Mouse (Mus musculus) adrenal gland, adult 18-20 months (tissue): Measurements from ENCODE around the gene Scamp5. TPM values are rescaled to one million over a fixed set of nuclear protein-coding genes. Genes with fewer than 3 reads are reported as not detected.

Experiments used
- DNase-seq, 2 experiments: peaks; one replicate each; pipeline ENCODE4 v3.0.0; 2021 to 2022; ENCODE audit warnings: low spot score in 2 of 2
- total RNA-seq, 2 experiments: library from RNA; stranded (reverse); gene quantifications; 1 replicate in 1 of 2; 2 replicates in 1 of 2; pipeline ENCODE4 v1.2.3; 2021

Gene Scamp5
- total RNA-seq, 2 experiments from 2014 or later = 7.5 to 13.7 TPM

GRCm38 (mm10) chr9:57419521-57420267 is 48.2 kb downstream of the Scamp5 start:
- no peak for DNase-seq

- DNase-seq = no peak
These were observed 50.5 kb downstream of the Scamp5 start for GRCm38 (mm10) chr9:57417341-57417740.

- no peak for DNase-seq
These were observed 60.5 kb downstream of the Scamp5 start for GRCm38 (mm10) chr9:57407120-57407905.

DNA sequence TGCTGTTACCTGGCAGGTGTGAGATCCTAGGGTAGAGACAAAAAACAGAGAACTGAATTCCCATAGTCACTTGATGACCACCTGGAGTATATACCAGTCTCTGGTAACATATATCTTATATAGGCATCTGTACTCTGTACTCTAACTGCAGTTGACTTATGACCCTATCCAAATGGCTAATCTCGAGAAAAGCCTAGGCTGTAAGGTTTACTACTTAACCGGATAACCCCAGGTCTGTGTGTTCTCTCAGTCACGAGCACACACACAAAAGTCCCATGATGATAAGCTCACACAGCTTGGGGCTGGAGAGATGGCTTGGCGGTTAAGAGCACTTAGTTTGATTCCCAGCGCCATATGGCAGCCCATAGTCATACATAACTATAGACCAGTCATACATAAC is 61.5 kb downstream of the Scamp5 start:
- DNase-seq = no peak

- no peak for DNase-seq
These were observed 63.8 kb downstream of the Scamp5 start for GRCm38 (mm10) chr9:57404036-57404435.

DNA sequence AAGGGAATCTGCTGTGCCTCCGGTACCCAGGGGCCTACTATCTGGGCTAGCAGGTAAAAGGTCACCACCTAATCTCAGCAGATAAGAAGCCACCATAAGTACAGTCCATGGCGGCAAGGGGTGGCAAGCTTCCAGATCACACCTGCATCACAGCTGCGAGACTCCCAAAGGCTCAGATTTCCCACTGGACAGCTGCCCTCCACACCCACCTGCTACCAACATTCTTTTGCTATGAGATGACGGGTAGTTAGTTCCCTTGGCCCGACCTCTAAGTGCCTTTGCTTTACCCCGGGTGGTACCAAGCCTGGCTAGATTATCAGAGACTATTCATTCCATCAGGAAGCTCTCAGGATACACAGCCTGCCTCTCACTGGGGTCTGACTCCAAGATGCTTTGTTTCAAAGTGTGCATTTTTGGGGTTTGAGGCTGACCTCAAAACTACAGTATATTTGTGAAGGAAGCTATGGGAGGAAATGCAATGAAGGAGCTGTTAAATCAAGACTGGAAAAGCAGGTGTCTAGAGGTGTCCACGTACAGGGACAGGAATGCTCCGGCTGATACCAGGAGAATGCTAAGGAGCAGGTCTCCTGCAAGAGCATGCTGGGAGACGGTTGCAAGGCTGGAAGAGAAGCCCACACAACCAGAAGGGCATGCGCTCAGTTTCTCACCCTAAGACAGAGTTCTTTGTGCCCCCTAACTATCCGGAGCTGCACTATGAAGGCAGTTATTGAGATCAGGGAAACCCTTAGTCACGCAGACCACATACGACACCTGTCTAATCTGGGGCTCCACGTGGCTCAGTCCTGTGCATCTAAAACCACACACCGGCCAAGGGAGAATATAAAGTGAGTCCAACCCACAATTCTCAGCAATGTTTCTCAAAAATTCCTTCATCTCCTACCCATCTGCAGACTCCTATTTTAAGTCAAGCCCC is 65.3 kb downstream of the Scamp5 start:
- DNase-seq = no peak

GRCm38 (mm10) chr9:57398773-57399172 is 69.1 kb downstream of the Scamp5 start:
- DNase-seq = no peak

DNA sequence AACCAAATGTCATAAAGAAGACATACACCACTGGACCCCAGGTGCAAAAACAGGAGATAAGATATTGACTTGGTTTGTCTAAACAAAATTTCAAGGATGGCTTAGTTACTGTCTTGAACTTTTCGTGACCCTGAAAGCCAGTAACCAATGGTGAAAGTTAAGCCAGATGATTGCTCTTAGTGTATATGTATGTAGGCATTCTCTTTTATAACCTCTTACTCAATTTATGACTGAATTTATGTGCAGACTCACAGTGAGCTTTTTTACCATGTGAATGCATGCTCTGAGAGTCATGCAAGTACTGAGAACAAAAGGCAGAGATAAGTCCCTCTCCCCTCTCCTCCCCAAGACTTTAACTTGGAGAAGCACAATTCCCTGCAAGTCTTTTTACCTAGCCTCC is 75.0 kb downstream of the Scamp5 start:
- DNase-seq = no peak

Other genes with a start within 250 kb of the Scamp5 start
- gene Trcg1, start 231.5 kb downstream of the Scamp5 start, total RNA-seq = not detected
- 10 to 100 TPM; 45.7 to 53.6 TPM for gene 1700017B05Rik, start 205.4 kb downstream of the Scamp5 start, total RNA-seq
- 10 to 100 TPM; 15.0 to 18.0 TPM for gene Ppcdc, start 27.9 kb downstream of the Scamp5 start, total RNA-seq
- gene Rpp25, start 36.0 kb upstream of the Scamp5 start, total RNA-seq = 1 to 10 TPM; 1.2 to 1.7 TPM
- gene Cox5a, start 53.2 kb upstream of the Scamp5 start, total RNA-seq = 100 to 1,000 TPM; 514 to 860 TPM
- 10 to 100 TPM; 21.4 to 26.4 TPM for gene Fam219b, start 69.5 kb upstream of the Scamp5 start, total RNA-seq
- 10 to 100 TPM; 34.7 to 36.8 TPM for gene Mpi, start 84.7 kb upstream of the Scamp5 start, total RNA-seq
- gene Scamp2, start 92.9 kb upstream of the Scamp5 start, total RNA-seq = 10 to 100 TPM; 51.3 to 61.9 TPM
- gene Ulk3, start 121.4 kb upstream of the Scamp5 start, total RNA-seq = 10 to 100 TPM; 12.3 to 13.6 TPM
- not detected for gene Cplx3, start 138.2 kb upstream of the Scamp5 start, total RNA-seq
- not detected for gene Lman1l, start 152.7 kb upstream of the Scamp5 start, total RNA-seq
- 10 to 100 TPM; 62.2 to 89.1 TPM for gene Csk, start 185.6 kb upstream of the Scamp5 start, total RNA-seq
- under 1 TPM in 1 of 2 experiments, not detected in 1; 0.20 TPM for gene Cyp1a2, start 215.6 kb upstream of the Scamp5 start, total RNA-seq
- gene Cyp1a1, start 219.9 kb upstream of the Scamp5 start, total RNA-seq = 1 to 10 TPM in 1 of 2 experiments, under 1 TPM in 1; 0.17 to 1.0 TPM
- 1 to 10 TPM; 7.1 to 8.7 TPM for gene Edc3, start 240.5 kb upstream of the Scamp5 start, total RNA-seq